In genomic region chr10:59702207-59703032, GRCm38 (mm10) we compare ENCODE assay signal across 7 mouse cellular contexts. TPM values are rescaled to one million over a fixed set of nuclear protein-coding genes. Genes with fewer than 3 reads are reported as not detected.
DNase-seq lines count a peak whose midpoint lies in the region; ATAC-seq lines count a peak whose summit lies in the region.

Gene Micu1 (plus strand): TSS chr10:59702477.

- under 1% methylated on average over 48 of the region's 48 CpGs for WGBS in intestine, embryonic 16.5 days
- WGBS in midbrain, embryonic 11.5 days: under 1% methylated on average over 48 of the region's 48 CpGs

- no peaks in the 10 kb centered on the region for H3K27me3 ChIP-seq in intestine, embryonic 16.5 days (replicated peaks; ENCODE audit: control insufficient read depth, insufficient read depth, low read length)
- H3K27me3 ChIP-seq in midbrain, embryonic 11.5 days (ENCODE audit: control insufficient read depth, insufficient read depth, low read length): no peaks in the 10 kb centered on the region

- H3K4me1 ChIP-seq in intestine, embryonic 16.5 days (ENCODE audit: control insufficient read depth, insufficient read depth, low read length): peaks cover 5% of the 10 kb centered on the region
- H3K4me1 ChIP-seq in midbrain, embryonic 11.5 days (ENCODE audit: control insufficient read depth, insufficient read depth, low read length): peaks cover 8% of the 10 kb centered on the region; the same call in 1 of the 2 replicates

- peak within 1 kb of the TSS; percentile 79 for H3K9ac ChIP-seq in intestine, embryonic 16.5 days (ENCODE audit: low read depth, low read length)
- peak within 1 kb of the TSS; percentile 59 for H3K9ac ChIP-seq in midbrain, embryonic 11.5 days (ENCODE audit: low read length)

- peak within 1 kb of the TSS; percentile 68 for H3K27ac ChIP-seq in intestine, embryonic 16.5 days (ENCODE audit: low read length)
- peak within 1 kb of the TSS; percentile 3; the same call in 1 of the 2 replicates for H3K27ac ChIP-seq in midbrain, embryonic 11.5 days (ENCODE audit: low read depth, low read length)

- DNase-seq in adrenal gland, adult 8-10 months: peak; percentile 95
- DNase-seq in embryo, embryonic 9.5 days (ENCODE audit: extremely low spot score): peak; percentile 99
- peak; percentile 95 for DNase-seq in gastrocnemius, postnatal 4 days (ENCODE audit: low spot score in 2 of 2)
- peak; percentile 95 to 96 for DNase-seq in left cerebral cortex, postnatal 36 days (ENCODE audit: low spot score in 2 of 2)
- peak; percentile 99 for DNase-seq in midbrain, embryonic 11.5 days (ENCODE audit: low spot score, missing footprints)
- DNase-seq in skeletal muscle tissue, adult 2 months (ENCODE audit: low read depth, low spot score): peak; percentile 93

- no peaks in the 10 kb centered on the region for H3K9me3 ChIP-seq in intestine, embryonic 16.5 days (ENCODE audit: control insufficient read depth, low read length)
- H3K9me3 ChIP-seq in midbrain, embryonic 11.5 days (ENCODE audit: control insufficient read depth, low read length): no peaks in the 10 kb centered on the region

- peak; percentile 98 for ATAC-seq in intestine, embryonic 16.5 days
- peak; percentile 99 for ATAC-seq in midbrain, embryonic 11.5 days (ENCODE audit: low FRiP score)

- intact Hi-C loops in left cerebral cortex, postnatal 36 days (cut with DNase I): loop anchor here (2.0 to 5.0 kb wide), 2 partner anchors 88 to 200 kb away; no protein-coding TSS in a partner anchor

- peak within 1 kb of the TSS; percentile 77 for H3K4me3 ChIP-seq in intestine, embryonic 16.5 days (ENCODE audit: low read length)
- peak within 1 kb of the TSS; percentile 51 for H3K4me3 ChIP-seq in midbrain, embryonic 11.5 days (ENCODE audit: low read depth, low read length)

- H3K4me2 ChIP-seq in intestine, embryonic 16.5 days (ENCODE audit: low read depth, low read length): peak within 1 kb of the TSS; percentile 78
- H3K4me2 ChIP-seq in midbrain, embryonic 11.5 days: peak within 1 kb of the TSS; percentile 86

- H3K36me3 ChIP-seq in intestine, embryonic 16.5 days (ENCODE audit: control insufficient read depth, insufficient read depth, low read length): no peaks in the 10 kb centered on the region
- H3K36me3 ChIP-seq in midbrain, embryonic 11.5 days (ENCODE audit: control insufficient read depth, insufficient read depth, low read length): no peaks in the 10 kb centered on the region

RNA-seq across cellular contexts. Expression of gene Micu1, which starts in this region (rescaled TPM):
- total RNA-seq in adrenal gland, adult 8-10 months (2022): 10 to 100 TPM; 60.7 to 96.3 (median 74.9) TPM
- total RNA-seq in gastrocnemius, postnatal 4 days (2021): 100 to 1,000 TPM; 121 to 128 TPM
- 80.8 and 82.1 TPM in 2 replicates for polyA plus RNA-seq in intestine, embryonic 16.5 days (2015; fragmentation: Nextera tagmentation; extraction: Ambion mirVana)
- total RNA-seq in left cerebral cortex, postnatal 36 days (2021): 10 to 100 TPM; 87.9 to 94.2 TPM
- 56.1 and 57.0 TPM in 2 replicates for polyA plus RNA-seq in midbrain, embryonic 11.5 days (2014; fragmentation: Nextera tagmentation; extraction: Ambion mirVana)

Comparison
In these comparisons a context has a peak if more than half of its experiments do, and no peak if none do; other contexts are left out.
1. Peak in every context shown above with its lines: DNase-seq, ATAC-seq, H3K4me3 ChIP-seq and H3K27ac ChIP-seq.